Mouse (Mus musculus): ENCODE data around the gene Ndufb4. TPM values are rescaled to one million over a fixed set of nuclear protein-coding genes. Genes with fewer than 3 reads are reported as not detected.
A peak's percentile ranks its signal among the peaks of the same experiment; 100 is the strongest.
"Not testable (repeated sequence)": the region's sequence is repeated elsewhere in the genome, so short reads cannot be mapped to it uniquely, and the experiment has no call there.

Ndufb4 gene
- polyA plus RNA-seq (2012; rRNA removed): 83.2 and 109 TPM in 2 replicates

- WGBS: under 1% methylated on average over 55 of the region's 58 CpGs
- TF ChIP-seq CTCF (IDR thresholded peaks at IDR 0.05; ENCODE audit: extremely low read depth, insufficient read length, insufficient replicate concordance, low read depth, low read length) (no peak), POLR2A (IDR thresholded peaks at IDR 0.05; ENCODE audit: low read depth, low read length) (peak; percentile 48; the same call in 1 of the 2 replicates)
- Histone ChIP-seq H3K27me3 (ENCODE audit: control insufficient read depth, insufficient read depth, low read length) (no peaks in the 10 kb centered on the region), H3K36me3 (ENCODE audit: control insufficient read depth, insufficient read depth, low read length) (peaks cover 2% of the 10 kb centered on the region; the same call in 1 of the 2 replicates), H3K27ac (ENCODE audit: insufficient read depth, low read depth, low read length) (peak within 1 kb of the TSS; percentile 35), H3K4me3 (ENCODE audit: low read depth, low read length) (peak within 1 kb of the TSS; percentile 97), H3K4me1 (ENCODE audit: control insufficient read depth, insufficient read depth, insufficient read length, low read length) (peaks cover 6% of the 10 kb centered on the region; the same call in 1 of the 2 replicates)
Measured at GRCm38 (mm10) chr16:37653731-37654657, at the start of gene Ndufb4. Gene Ndufb4 (minus strand): TSS chr16:37654453.

- no peaks in the 10 kb centered on the region for H3K27me3 ChIP-seq (ENCODE audit: control insufficient read depth, insufficient read depth, low read length)
- H3K4me3 ChIP-seq (ENCODE audit: low read depth, low read length): no peak overlapping the region
- H3K36me3 ChIP-seq (ENCODE audit: control insufficient read depth, insufficient read depth, low read length): no peaks in the 10 kb centered on the region
- 83% methylated on average over 5 of the region's 5 CpGs for WGBS
- no peak overlapping the region for H3K27ac ChIP-seq (ENCODE audit: insufficient read depth, low read depth, low read length)
- no peaks in the 10 kb centered on the region for H3K4me1 ChIP-seq (ENCODE audit: control insufficient read depth, insufficient read depth, insufficient read length, low read length)
- TF ChIP-seq POLR2A (IDR thresholded peaks at IDR 0.05; ENCODE audit: low read depth, low read length) (no peak), CTCF (IDR thresholded peaks at IDR 0.05; ENCODE audit: extremely low read depth, insufficient read length, insufficient replicate concordance, low read depth, low read length) (no peak)
Measured at GRCm38 (mm10) chr16:37703884-37704283, 49.6 kb upstream of the Ndufb4 start.

- H3K4me3 ChIP-seq (ENCODE audit: low read depth, low read length): not testable (repeated sequence)
Measured at GRCm38 (mm10) chr16:37700071-37700470, 45.8 kb upstream of the Ndufb4 start.

GRCm38 (mm10) chr16:37698767-37699166 lies 44.5 kb upstream of the Ndufb4 start:
- H3K4me1 ChIP-seq (ENCODE audit: control insufficient read depth, insufficient read depth, insufficient read length, low read length): no peaks in the 10 kb centered on the region
- TF ChIP-seq POLR2A (IDR thresholded peaks at IDR 0.05; ENCODE audit: low read depth, low read length) (no peak), CTCF (IDR thresholded peaks at IDR 0.05; ENCODE audit: extremely low read depth, insufficient read length, insufficient replicate concordance, low read depth, low read length) (peak; percentile 14; the same call in 1 of the 2 replicates)
- H3K4me3 ChIP-seq (ENCODE audit: low read depth, low read length): no peak overlapping the region
- H3K36me3 ChIP-seq (ENCODE audit: control insufficient read depth, insufficient read depth, low read length): no peaks in the 10 kb centered on the region
- no peaks in the 10 kb centered on the region for H3K27me3 ChIP-seq (ENCODE audit: control insufficient read depth, insufficient read depth, low read length)
- WGBS: 94% methylated on average over 6 of the region's 6 CpGs
- no peak overlapping the region for H3K27ac ChIP-seq (ENCODE audit: insufficient read depth, low read depth, low read length)

More at GRCm38 (mm10) chr16:37700071-37700470, 45.8 kb upstream of the Ndufb4 start:
- not testable (repeated sequence) for H3K27me3 ChIP-seq (ENCODE audit: control insufficient read depth, insufficient read depth, low read length); H3K27ac ChIP-seq (ENCODE audit: insufficient read depth, low read depth, low read length); H3K36me3 ChIP-seq (ENCODE audit: control insufficient read depth, insufficient read depth, low read length); H3K4me1 ChIP-seq (ENCODE audit: control insufficient read depth, insufficient read depth, insufficient read length, low read length)

- Histone ChIP-seq H3K4me1 (ENCODE audit: control insufficient read depth, insufficient read depth, insufficient read length, low read length) (no peaks in the 10 kb centered on the region), H3K36me3 (ENCODE audit: control insufficient read depth, insufficient read depth, low read length) (no peaks in the 10 kb centered on the region), H3K27ac (ENCODE audit: insufficient read depth, low read depth, low read length) (no peak overlapping the region), H3K4me3 (ENCODE audit: low read depth, low read length) (no peak overlapping the region), H3K27me3 (ENCODE audit: control insufficient read depth, insufficient read depth, low read length) (no peaks in the 10 kb centered on the region)
- 86% methylated on average over 5 of the region's 5 CpGs for WGBS
- TF ChIP-seq POLR2A (IDR thresholded peaks at IDR 0.05; ENCODE audit: low read depth, low read length): no peak
- no peak for TF ChIP-seq CTCF (IDR thresholded peaks at IDR 0.05; ENCODE audit: extremely low read depth, insufficient read length, insufficient replicate concordance, low read depth, low read length)
Measured at GRCm38 (mm10) chr16:37697271-37697670, 43.0 kb upstream of the Ndufb4 start.

GRCm38 (mm10) chr16:37690932-37691730 lies 36.9 kb upstream of the Ndufb4 start:
- H3K4me1 ChIP-seq (ENCODE audit: control insufficient read depth, insufficient read depth, insufficient read length, low read length): no peaks in the 10 kb centered on the region
- TF ChIP-seq CTCF (IDR thresholded peaks at IDR 0.05; ENCODE audit: extremely low read depth, insufficient read length, insufficient replicate concordance, low read depth, low read length) (no peak), POLR2A (IDR thresholded peaks at IDR 0.05; ENCODE audit: low read depth, low read length) (no peak)
- no peak overlapping the region for H3K27ac ChIP-seq (ENCODE audit: insufficient read depth, low read depth, low read length)
- H3K36me3 ChIP-seq (ENCODE audit: control insufficient read depth, insufficient read depth, low read length): no peaks in the 10 kb centered on the region
- no peak overlapping the region for H3K4me3 ChIP-seq (ENCODE audit: low read depth, low read length)
- WGBS: 60% methylated on average over 12 of the region's 12 CpGs
- no peaks in the 10 kb centered on the region for H3K27me3 ChIP-seq (ENCODE audit: control insufficient read depth, insufficient read depth, low read length)

GRCm38 (mm10) chr16:37690465-37690864 lies 36.2 kb upstream of the Ndufb4 start:
- no peaks in the 10 kb centered on the region for H3K36me3 ChIP-seq (ENCODE audit: control insufficient read depth, insufficient read depth, low read length)
- WGBS: 80% methylated on average over 6 of the region's 6 CpGs
- TF ChIP-seq POLR2A (IDR thresholded peaks at IDR 0.05; ENCODE audit: low read depth, low read length): no peak
- TF ChIP-seq CTCF (IDR thresholded peaks at IDR 0.05; ENCODE audit: extremely low read depth, insufficient read length, insufficient replicate concordance, low read depth, low read length): no peak

More at GRCm38 (mm10) chr16:37690465-37690864, 36.2 kb upstream of the Ndufb4 start:
- Histone ChIP-seq H3K27me3 (ENCODE audit: control insufficient read depth, insufficient read depth, low read length) (no peaks in the 10 kb centered on the region), H3K27ac (ENCODE audit: insufficient read depth, low read depth, low read length) (no peak overlapping the region), H3K4me1 (ENCODE audit: control insufficient read depth, insufficient read depth, insufficient read length, low read length) (no peaks in the 10 kb centered on the region), H3K4me3 (ENCODE audit: low read depth, low read length) (no peak overlapping the region)
